ENCODE assay signal across 9 mouse cellular contexts in the genomic region with DNA sequence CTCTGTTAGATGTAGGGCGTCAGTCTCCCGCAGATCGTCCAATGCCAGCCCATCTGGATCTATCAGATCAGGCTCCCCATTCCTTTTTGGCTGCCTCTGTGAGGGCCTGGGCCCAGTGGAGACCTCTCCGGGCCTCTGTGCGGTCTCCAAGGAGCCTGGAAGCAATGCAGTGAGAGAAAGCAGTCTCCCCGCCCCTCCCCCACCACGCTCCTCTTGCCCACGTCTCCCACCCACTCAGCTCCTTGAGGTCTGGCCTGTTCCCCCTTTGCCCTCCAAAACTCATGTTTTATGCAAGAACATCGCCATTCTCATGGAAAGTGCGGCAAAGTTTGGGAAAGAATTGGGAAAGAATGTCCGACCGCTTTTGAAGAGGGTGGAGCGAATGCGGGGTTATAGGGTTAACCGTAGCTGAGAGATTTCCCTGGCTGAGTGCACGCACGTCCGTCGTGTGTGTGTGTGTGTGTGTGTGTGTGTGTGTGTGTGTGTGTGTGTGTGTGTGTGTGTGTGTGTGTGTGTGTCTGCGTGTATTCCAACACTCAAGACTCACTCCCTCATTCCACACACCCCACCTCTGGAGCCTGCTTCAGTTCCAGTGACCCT. TPM values are rescaled to one million over a fixed set of nuclear protein-coding genes. Genes with fewer than 3 reads are reported as not detected.
DNase-seq lines count a peak whose midpoint lies in the region; ATAC-seq and TF ChIP-seq lines count a peak whose summit lies in the region.
"Had no signal": no experiment of that assay in that cellular context is flagged by ENCODE, and none has a peak within 500 bp of the region (broad histone marks: within the 10 kb centered on the region; RNA-seq: fewer than 3 reads in every experiment).

No protein-coding gene starts in this region.

- H3K4me1 ChIP-seq in lung, embryonic 15.5 days: peaks cover 33% of the 10 kb centered on the region
- peaks cover 48% of the 10 kb centered on the region for H3K4me1 ChIP-seq in embryonic facial prominence, embryonic 15.5 days
- peaks cover 72% of the 10 kb centered on the region for H3K4me1 ChIP-seq in limb, embryonic 13.5 days
- H3K4me1 ChIP-seq in stomach, embryonic 16.5 days (ENCODE audit: control insufficient read depth, insufficient read depth, low read length): peaks cover 23% of the 10 kb centered on the region

- H3K9me3 ChIP-seq in lung, embryonic 15.5 days: no peaks in the 10 kb centered on the region
- no peaks in the 10 kb centered on the region for H3K9me3 ChIP-seq in embryonic facial prominence, embryonic 15.5 days (replicated peaks)
- no peaks in the 10 kb centered on the region for H3K9me3 ChIP-seq in limb, embryonic 13.5 days
- H3K9me3 ChIP-seq in stomach, embryonic 16.5 days (replicated peaks; ENCODE audit: control insufficient read depth, low read length): no peaks in the 10 kb centered on the region
- H3K9me3 ChIP-seq: liver, embryonic 13.5 days had no signal

- peak overlapping the region; percentile 52 for H3K4me2 ChIP-seq in lung, embryonic 15.5 days
- H3K4me2 ChIP-seq in embryonic facial prominence, embryonic 15.5 days (replicated peaks): peak overlapping the region; percentile 42
- peak overlapping the region; percentile 56 for H3K4me2 ChIP-seq in limb, embryonic 13.5 days (replicated peaks)
- H3K4me2 ChIP-seq in stomach, embryonic 16.5 days (ENCODE audit: low read depth, low read length): peak overlapping the region; percentile 48
- H3K4me2 ChIP-seq: liver, embryonic 13.5 days had no signal

- H3K27ac ChIP-seq in lung, embryonic 15.5 days: no peak overlapping the region
- H3K27ac ChIP-seq in embryonic facial prominence, embryonic 15.5 days (replicated peaks): no peak overlapping the region
- peak overlapping the region; percentile 33; the same call in 1 of the 2 replicates for H3K27ac ChIP-seq in limb, embryonic 13.5 days
- no peak overlapping the region for H3K27ac ChIP-seq in stomach, embryonic 16.5 days (ENCODE audit: low read length)
- H3K27ac ChIP-seq in layer of hippocampus, adult 2 months: no peak overlapping the region
- H3K27ac ChIP-seq: liver, embryonic 13.5 days had no signal

- WGBS in lung, embryonic 15.5 days: 6% methylated on average over 20 of the region's 20 CpGs
- 9% methylated on average over 20 of the region's 20 CpGs for WGBS in embryonic facial prominence, embryonic 15.5 days
- WGBS in limb, embryonic 13.5 days: 9% methylated on average over 19 of the region's 20 CpGs
- 15% methylated on average over 20 of the region's 20 CpGs for WGBS in stomach, embryonic 16.5 days

- no peak for TF ChIP-seq CTCF in layer of hippocampus, adult 2 months (conservative IDR thresholded peaks at IDR 0.05)

- ATAC-seq in lung, embryonic 15.5 days (ENCODE audit: borderline replicate concordance, extremely low read depth, low FRiP score, low TSS enrichment): peak; percentile 16; the same call in 1 of the 2 replicates
- ATAC-seq in embryonic facial prominence, embryonic 15.5 days (ENCODE audit: insufficient number of reproducible peaks, low FRiP score, low TSS enrichment, low read depth): no peak
- no peak for ATAC-seq in limb, embryonic 13.5 days (ENCODE audit: low FRiP score, low read depth)
- ATAC-seq in stomach, embryonic 16.5 days (ENCODE audit: insufficient read depth, low FRiP score): no peak

- H3K36me3 ChIP-seq in lung, embryonic 15.5 days: no peaks in the 10 kb centered on the region
- H3K36me3 ChIP-seq in embryonic facial prominence, embryonic 15.5 days: no peaks in the 10 kb centered on the region
- no peaks in the 10 kb centered on the region for H3K36me3 ChIP-seq in limb, embryonic 13.5 days
- H3K36me3 ChIP-seq in stomach, embryonic 16.5 days (ENCODE audit: control insufficient read depth, insufficient read depth, low read length): no peaks in the 10 kb centered on the region
- H3K36me3 ChIP-seq: liver, embryonic 13.5 days had no signal

- H3K27me3 ChIP-seq in lung, embryonic 15.5 days: no peaks in the 10 kb centered on the region
- H3K27me3 ChIP-seq in embryonic facial prominence, embryonic 15.5 days: no peaks in the 10 kb centered on the region; the same call in 1 of the 2 replicates
- H3K27me3 ChIP-seq in limb, embryonic 13.5 days: no peaks in the 10 kb centered on the region
- H3K27me3 ChIP-seq in stomach, embryonic 16.5 days (ENCODE audit: control insufficient read depth, insufficient read depth, low read length): 0 out of 2 replicates have a peak, but pooled peaks cover 4% of the 10 kb centered on the region

- peak overlapping the region; percentile 27; the same call in 1 of the 2 replicates for H3K9ac ChIP-seq in lung, embryonic 15.5 days
- no peak overlapping the region for H3K9ac ChIP-seq in embryonic facial prominence, embryonic 15.5 days
- peak overlapping the region; percentile 25; the same call in 1 of the 2 replicates for H3K9ac ChIP-seq in limb, embryonic 13.5 days
- peak overlapping the region; percentile 37; the same call in 1 of the 2 replicates for H3K9ac ChIP-seq in stomach, embryonic 16.5 days (ENCODE audit: low read length)
- H3K9ac ChIP-seq: liver, embryonic 13.5 days had no signal

- peak overlapping the region; percentile 23 for H3K4me3 ChIP-seq in lung, embryonic 15.5 days
- H3K4me3 ChIP-seq in embryonic facial prominence, embryonic 15.5 days (replicated peaks): peak overlapping the region; percentile 12; the same call in 1 of the 2 replicates
- peak overlapping the region; percentile 15; the same call in 1 of the 2 replicates for H3K4me3 ChIP-seq in limb, embryonic 13.5 days
- peak overlapping the region; percentile 14; the same call in 1 of the 2 replicates for H3K4me3 ChIP-seq in stomach, embryonic 16.5 days (replicated peaks; ENCODE audit: low read length)
- no peak overlapping the region for H3K4me3 ChIP-seq in layer of hippocampus, adult 2 months
- H3K4me3 ChIP-seq: liver, embryonic 13.5 days had no signal

- DNase-seq in lung, adult 18-20 months: no peak
- DNase-seq in gastrocnemius, adult 18-20 months (ENCODE audit: low spot score): no peak
- no peak for DNase-seq in layer of hippocampus, adult 9-11 months
- DNase-seq in layer of hippocampus, adult 2 months (ENCODE audit: low spot score in 2 of 2): no peak
- DNase-seq: liver, embryonic 13.5 days had no signal

RNA-seq across cellular contexts. Expression of a gene that starts 47.0 kb away (rescaled TPM):
- 3.2 and 4.5 TPM in 2 replicates for polyA plus RNA-seq in lung, embryonic 15.5 days (2015; fragmentation: Nextera tagmentation; extraction: Ambion mirVana)
- 6.3 and 6.8 TPM in 2 replicates for polyA plus RNA-seq in embryonic facial prominence, embryonic 15.5 days (2015; fragmentation: Nextera tagmentation; extraction: Ambion mirVana)
- 6.4 and 6.8 TPM in 2 replicates for polyA plus RNA-seq in limb, embryonic 13.5 days (2015; fragmentation: Nextera tagmentation; extraction: Ambion mirVana)
- polyA plus RNA-seq in stomach, embryonic 16.5 days (2015; fragmentation: Nextera tagmentation; extraction: Ambion mirVana): 3.8 and 5.3 TPM in 2 replicates
- total RNA-seq in gastrocnemius, adult 18-20 months (2021): under 1 TPM; 0.23 to 0.24 TPM
- 10 to 100 TPM; 18.3 to 19.7 TPM for total RNA-seq in layer of hippocampus, adult 2 months (2021)
